Mouse (Mus musculus) leukemia stem cell, adult 10-12 weeks (primary cell): ENCODE data around the gene Cirbp. TPM values are rescaled to one million over a fixed set of nuclear protein-coding genes. Genes with fewer than 3 reads are reported as not detected.

Source experiments
- polyA plus RNA-seq: library from polyadenylated mRNA; stranded (reverse); fragments of >175 nt; gene quantifications from 2 replicates; pipeline ENCODE4 v1.2.3, GENCODE M21; 2012; ENCODE audit warnings: low replicate concordance

Gene Cirbp
- 19.6 and 38.2 TPM in 2 replicates for polyA plus RNA-seq

GRCm38 (mm10) chr10:80165392-80166128 lies at the start of gene Cirbp:
TSS of gene Cirbp (plus strand) at chr10:80165985.

GRCm38 (mm10) chr10:80138553-80139438 lies 27.0 kb upstream of the Cirbp start, which contains the start of gene Atp5d:
TSS of gene Atp5d (plus strand) at chr10:80138632.

GRCm38 (mm10) chr10:80140666-80141035 lies 25.1 kb upstream of the Cirbp start, which contains the start of gene Cbarp:
TSS of gene Cbarp (minus strand) at chr10:80140835.

GRCm38 (mm10) chr10:80147719-80148601 lies 17.8 kb upstream of the Cirbp start, which contains the start of gene Midn:
TSS of gene Midn (plus strand) at chr10:80148272.

GRCm38 (mm10) chr10:80172527-80173292 lies 6.9 kb downstream of the Cirbp start, which contains the start of gene 1600002K03Rik:
TSS of gene 1600002K03Rik (plus strand) at chr10:80172944.

GRCm38 (mm10) chr10:80179068-80180051 lies 13.6 kb downstream of the Cirbp start, which contains the start of gene Efna2:
TSS of gene Efna2 (plus strand) at chr10:80179482.

Other genes starting within 250 kb of the Cirbp start
- 0.52 and 0.64 TPM in 2 replicates for gene Kiss1r, start 249.0 kb upstream of the Cirbp start, polyA plus RNA-seq
- 102 and 146 TPM in 2 replicates for gene R3hdm4, start 244.8 kb upstream of the Cirbp start, polyA plus RNA-seq
- gene Arid3a, start 238.9 kb upstream of the Cirbp start, polyA plus RNA-seq = 59.2 and 117 TPM in 2 replicates
- 67.7 and 87.8 TPM in 2 replicates for gene Wdr18, start 205.8 kb upstream of the Cirbp start, polyA plus RNA-seq
- 0.12 and 0.17 TPM in 2 replicates for gene Grin3b, start 195.3 kb upstream of the Cirbp start, polyA plus RNA-seq
- gene Tmem259, start 181.7 kb upstream of the Cirbp start, polyA plus RNA-seq = 658 and 1,473 TPM in 2 replicates
- 222 and 247 TPM in 2 replicates for gene Cnn2, start 177.4 kb upstream of the Cirbp start, polyA plus RNA-seq
- gene Abca7, start 169.5 kb upstream of the Cirbp start, polyA plus RNA-seq = 37.0 and 54.4 TPM in 2 replicates
- 156 and 353 TPM in 2 replicates for gene Arhgap45, start 149.3 kb upstream of the Cirbp start, polyA plus RNA-seq
- gene Polr2e, start 126.2 kb upstream of the Cirbp start, polyA plus RNA-seq = 53.8 and 132 TPM in 2 replicates
- 698 and 1,678 TPM in 2 replicates for gene Gpx4, start 118.8 kb upstream of the Cirbp start, polyA plus RNA-seq
- gene Sbno2, start 60.4 kb upstream of the Cirbp start, polyA plus RNA-seq = 72.7 and 82.1 TPM in 2 replicates
- gene Stk11, start 50.2 kb upstream of the Cirbp start, polyA plus RNA-seq = 127 and 185 TPM in 2 replicates
- 1,038 and 1,245 TPM in 2 replicates for gene Atp5d, start 27.4 kb upstream of the Cirbp start, polyA plus RNA-seq
- gene Cbarp, start 25.1 kb upstream of the Cirbp start, polyA plus RNA-seq = 40.1 and 43.9 TPM in 2 replicates
- 224 and 253 TPM in 2 replicates for gene Midn, start 17.7 kb upstream of the Cirbp start, polyA plus RNA-seq
- gene 1600002K03Rik, start 7.0 kb downstream of the Cirbp start, polyA plus RNA-seq = 7.0 and 16.7 TPM in 2 replicates
- gene Efna2, start 13.5 kb downstream of the Cirbp start, polyA plus RNA-seq = 1.4 and 1.8 TPM in 2 replicates
- gene Mum1, start 60.4 kb downstream of the Cirbp start, polyA plus RNA-seq = 47.2 and 117 TPM in 2 replicates
- 197 and 234 TPM in 2 replicates for gene Ndufs7, start 83.1 kb downstream of the Cirbp start, polyA plus RNA-seq
- gene Gamt, start 95.0 kb downstream of the Cirbp start, polyA plus RNA-seq = 0.64 and 0.93 TPM in 2 replicates
- gene Dazap1, start 95.5 kb downstream of the Cirbp start, polyA plus RNA-seq = 831 and 856 TPM in 2 replicates
- 1,647 and 3,347 TPM in 2 replicates for gene Rps15, start 126.5 kb downstream of the Cirbp start, polyA plus RNA-seq
- 0.09 and 0.10 TPM in 2 replicates for gene Apc2, start 130.0 kb downstream of the Cirbp start, polyA plus RNA-seq
- 80.6 and 113 TPM in 2 replicates for gene 2310011J03Rik, start 154.6 kb downstream of the Cirbp start, polyA plus RNA-seq
- gene Pcsk4, start 163.5 kb downstream of the Cirbp start, polyA plus RNA-seq = 29.8 and 43.5 TPM in 2 replicates
- 198 and 406 TPM in 2 replicates for gene Reep6, start 164.0 kb downstream of the Cirbp start, polyA plus RNA-seq
- gene Adamtsl5, start 182.4 kb downstream of the Cirbp start, polyA plus RNA-seq = 59.0 and 75.4 TPM in 2 replicates
- gene Plk5, start 190.5 kb downstream of the Cirbp start, polyA plus RNA-seq = not detected in 2 replicates
- 45.9 and 68.4 TPM in 2 replicates for gene Mex3d, start 221.7 kb downstream of the Cirbp start, polyA plus RNA-seq
- 234 and 272 TPM in 2 replicates for gene Mbd3, start 233.6 kb downstream of the Cirbp start, polyA plus RNA-seq
- 544 and 1,539 TPM in 2 replicates for gene Uqcr11, start 240.8 kb downstream of the Cirbp start, polyA plus RNA-seq